Mouse (Mus musculus) bone marrow, adult 2 months (tissue): ENCODE measurements around the gene Ncaph2. TPM values are rescaled to one million over a fixed set of nuclear protein-coding genes. Genes with fewer than 3 reads are reported as not detected.

Experiments
- H3K27ac ChIP-seq: fragments of 200-500 bp; 2 replicates; pipeline ENCODE4 v1.5.1; 2012; ENCODE audit warnings: low read depth, mild to moderate bottlenecking, control low read depth, inconsistent platforms, low read length; ENCODE audit not compliant: control insufficient read depth, poor library complexity, insufficient read depth
- H3K4me1 ChIP-seq: fragments of 200-500 bp; 2 replicates; pipeline ENCODE4 v1.6.1; 2011; ENCODE audit warnings: low read length; ENCODE audit not compliant: control insufficient read depth, insufficient read depth
- H3K4me3 ChIP-seq: fragments of 200-500 bp; replicated peaks from 2 replicates; pipeline ENCODE3; 2011; ENCODE audit warnings: mild to moderate bottlenecking, low read depth, low read length, control low read depth; ENCODE audit not compliant: control insufficient read depth
- CTCF ChIP-seq: fragments of 200-500 bp; IDR thresholded peaks from 2 replicates; pipeline ENCODE4 v1.5.1; 2011; ENCODE audit warnings: low read length, control low read depth; ENCODE audit not compliant: control insufficient read depth, insufficient read depth
- POLR2A ChIP-seq: fragments of 200-500 bp; IDR thresholded peaks from 2 replicates; pipeline ENCODE4 v1.6.1; 2011; ENCODE audit warnings: low read depth, mild to moderate bottlenecking, control low read depth, low read length, borderline replicate concordance; ENCODE audit not compliant: control insufficient read depth
- WGBS: fragments of 180-500 bp; shearing (Covaris S2); methylation state at CpG from one replicate; pipeline ENCODE4 v1.1.7; 2018; 5-methylcytosine and 5-hydroxymethylcytosine counted together
- polyA plus RNA-seq: library from polyadenylated mRNA; stranded (reverse); fragments of >200 nt; gene quantifications from 2 replicates; pipeline ENCODE4 v1.2.4, GENCODE M21; 2011; ENCODE audit warnings: low replicate concordance; ENCODE audit not compliant: missing spikeins, insufficient read depth, insufficient read length

Ncaph2 gene
- polyA plus RNA-seq, 1 experiment: 191 TPM

DNA sequence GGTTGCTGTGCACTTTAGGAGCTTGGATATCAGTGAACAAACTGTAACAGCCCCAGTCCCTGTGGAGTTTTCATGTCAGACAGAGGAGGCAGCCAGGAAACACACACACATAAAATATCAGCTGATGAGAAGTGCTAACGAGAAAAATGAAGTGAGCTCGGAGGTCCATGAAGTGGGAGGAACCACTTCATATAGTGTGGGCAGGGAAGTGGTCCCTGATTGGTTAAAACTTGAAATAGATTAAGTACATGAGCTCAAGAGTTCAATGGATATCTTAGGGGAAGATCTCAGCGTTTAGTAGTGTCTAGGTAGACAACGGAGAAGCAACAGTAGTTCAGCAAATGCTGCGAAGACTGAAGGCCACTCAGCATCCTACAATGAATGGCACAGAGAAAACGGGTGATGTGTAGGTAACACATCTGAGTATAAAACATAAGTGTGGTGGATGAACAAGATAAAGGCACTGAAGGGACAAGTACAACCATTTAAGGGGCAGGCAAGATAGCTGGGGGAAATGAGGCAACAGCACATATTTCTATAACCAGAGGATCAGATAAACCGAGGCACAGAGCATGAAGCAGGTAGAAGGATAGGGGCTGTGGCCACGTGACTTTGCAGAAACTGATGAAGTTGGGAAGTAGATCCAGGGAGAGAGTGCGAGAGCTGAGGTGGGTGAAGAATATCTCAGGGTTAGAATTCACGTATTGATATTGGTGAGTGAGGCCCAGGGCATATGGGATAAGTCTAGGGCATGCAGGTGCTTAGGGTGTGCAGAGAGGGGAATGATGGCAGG, 49.5 kb downstream of the Ncaph2 start:
- Histone ChIP-seq H3K27ac (no peak overlapping the region), H3K4me3 (no peak overlapping the region), H3K4me1 (no peaks in the 10 kb centered on the region)
- WGBS: 70% methylated on average over 10 of the region's 10 CpGs
- no peak for TF ChIP-seq CTCF
- TF ChIP-seq POLR2A: no peak

DNA sequence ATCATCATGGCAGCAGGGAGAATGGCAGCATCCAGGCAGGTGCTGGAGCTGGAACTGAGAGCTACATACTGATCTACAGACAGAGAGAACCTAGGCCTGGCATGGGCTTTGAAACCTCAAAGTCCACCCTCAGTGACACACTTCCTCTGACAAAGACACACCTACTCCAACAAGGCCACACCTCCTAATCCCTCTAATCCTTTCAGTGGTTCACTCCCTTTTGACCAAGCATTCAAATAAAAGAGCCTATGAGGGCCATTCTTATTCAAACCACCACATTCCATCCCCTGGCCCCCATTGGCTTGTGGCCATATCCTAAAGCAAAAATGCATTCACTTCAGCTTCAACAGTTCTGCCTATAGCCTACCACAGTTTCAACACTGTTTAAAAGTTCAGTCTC, 51.2 kb downstream of the Ncaph2 start:
- Histone ChIP-seq H3K4me3 (no peak overlapping the region), H3K27ac (no peak overlapping the region), H3K4me1 (no peaks in the 10 kb centered on the region)
- TF ChIP-seq POLR2A: no peak
- no peak for TF ChIP-seq CTCF

DNA sequence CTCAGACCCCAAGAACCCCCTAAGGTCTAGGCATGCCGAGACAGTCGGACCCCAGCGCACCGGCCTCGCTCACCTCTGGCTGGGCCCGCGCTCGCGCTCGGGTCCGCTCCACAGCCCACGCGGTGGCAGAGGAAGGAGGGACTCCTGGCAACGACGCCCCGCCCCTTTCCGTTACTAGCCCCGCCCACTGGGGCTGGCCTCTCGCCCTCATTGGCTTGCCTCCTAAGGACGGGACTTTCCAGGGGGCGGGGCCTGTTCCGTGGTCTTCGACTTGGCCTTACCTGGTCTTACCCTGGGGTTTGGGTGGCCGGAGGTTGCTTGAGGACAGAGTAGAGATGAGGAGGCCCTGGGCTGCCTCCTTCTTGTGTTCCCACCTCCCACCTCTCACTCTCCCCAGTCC, 54.6 kb downstream of the Ncaph2 start, which contains the start of gene Syce3:
Gene Syce3 (minus strand): TSS at position 386 of the 400 bp plus-strand sequence.
- Histone ChIP-seq H3K4me3 (no peak within 1 kb of the TSS), H3K4me1 (no peaks in the 10 kb centered on the region), H3K27ac (no peak within 1 kb of the TSS)
- 85% methylated on average over 24 of the region's 24 CpGs for WGBS
- TF ChIP-seq CTCF: no peak
- no peak for TF ChIP-seq POLR2A

DNA sequence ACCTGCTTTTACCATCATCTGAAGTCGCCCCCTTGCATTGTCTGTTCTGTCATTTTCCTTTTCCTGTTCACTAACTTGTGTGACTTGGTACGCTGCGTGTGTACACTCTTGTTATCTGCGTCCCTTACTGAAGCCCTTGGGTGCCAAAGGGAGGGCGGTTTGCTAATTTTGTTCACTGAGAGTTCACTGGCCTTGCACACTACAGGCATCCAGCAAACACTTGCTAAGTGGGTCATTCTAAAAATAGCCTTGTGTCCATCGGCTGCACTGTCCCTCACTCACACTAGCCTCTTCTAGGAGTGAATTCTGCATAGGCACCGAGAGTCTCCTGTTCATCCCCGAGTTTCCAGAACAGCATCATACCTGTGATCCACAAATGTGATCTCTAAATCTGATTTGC, 59.8 kb downstream of the Ncaph2 start:
- Histone ChIP-seq H3K4me3 (no peak overlapping the region), H3K4me1 (no peaks in the 10 kb centered on the region), H3K27ac (no peak overlapping the region)
- TF ChIP-seq CTCF: no peak
- TF ChIP-seq POLR2A: no peak
- WGBS: 82% methylated on average over 8 of the region's 8 CpGs

DNA sequence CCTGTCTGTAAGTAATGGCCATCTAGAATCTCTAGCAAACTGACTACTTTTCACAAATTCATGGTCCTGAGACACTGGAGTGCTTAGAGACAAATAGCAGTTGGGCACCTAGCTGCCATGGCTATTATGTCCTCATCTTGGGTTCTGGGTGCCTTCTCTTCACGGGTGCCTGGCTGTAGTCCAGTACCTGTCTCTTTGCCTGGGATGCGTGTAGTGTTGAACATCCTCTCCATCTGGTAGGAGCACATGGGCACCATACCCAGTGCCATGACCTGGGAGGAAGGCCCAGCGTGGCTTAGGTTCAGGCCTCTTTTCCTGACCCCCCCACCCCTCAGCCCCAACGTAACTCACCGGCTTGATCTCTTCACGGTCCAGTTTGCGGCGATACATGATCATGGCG, 66.4 kb downstream of the Ncaph2 start:
- H3K4me3 ChIP-seq: no peak overlapping the region
- WGBS: 92% methylated on average over 9 of the region's 9 CpGs
- no peaks in the 10 kb centered on the region for H3K4me1 ChIP-seq
- TF ChIP-seq CTCF (no peak), POLR2A (no peak)
- no peak overlapping the region for H3K27ac ChIP-seq

Other genes with a start within 250 kb of the Ncaph2 start
- 10.0 and 31.9 TPM in 2 replicates for gene Tubgcp6, start 232.6 kb upstream of the Ncaph2 start, polyA plus RNA-seq
- 9.1 and 24.3 TPM in 2 replicates for gene Hdac10, start 227.0 kb upstream of the Ncaph2 start, polyA plus RNA-seq
- 6.1 and 14.6 TPM in 2 replicates for gene Mapk12, start 215.0 kb upstream of the Ncaph2 start, polyA plus RNA-seq
- gene Mapk11, start 206.1 kb upstream of the Ncaph2 start, polyA plus RNA-seq: 5.7 and 7.6 TPM in 2 replicates
- gene Plxnb2, start 174.9 kb upstream of the Ncaph2 start, polyA plus RNA-seq: 11.1 and 30.9 TPM in 2 replicates
- gene Dennd6b, start 159.2 kb upstream of the Ncaph2 start, polyA plus RNA-seq: 8.1 and 13.6 TPM in 2 replicates
- gene Ppp6r2, start 144.2 kb upstream of the Ncaph2 start, polyA plus RNA-seq: 42.6 and 54.0 TPM in 2 replicates
- 54.0 and 160 TPM in 2 replicates for gene Sbf1, start 40.4 kb upstream of the Ncaph2 start, polyA plus RNA-seq
- 2.7 TPM in 1 of 2 replicates, not detected in the other for gene Adm2, start 33.0 kb upstream of the Ncaph2 start, polyA plus RNA-seq
- 15.5 TPM in 1 of 2 replicates, not detected in the other for gene Miox, start 21.3 kb upstream of the Ncaph2 start, polyA plus RNA-seq
- 16.7 and 42.0 TPM in 2 replicates for gene Lmf2, start 60 bp upstream of the Ncaph2 start, polyA plus RNA-seq
- 3.5 and 7.7 TPM in 2 replicates for gene Sco2, start 18.1 kb downstream of the Ncaph2 start, polyA plus RNA-seq
- not detected in 2 replicates for gene Tymp, start 21.3 kb downstream of the Ncaph2 start, polyA plus RNA-seq
- gene Odf3b, start 23.6 kb downstream of the Ncaph2 start, polyA plus RNA-seq: 1.7 and 4.9 TPM in 2 replicates
- not detected in 2 replicates for gene Klhdc7b, start 29.2 kb downstream of the Ncaph2 start, polyA plus RNA-seq
- not detected in 2 replicates for gene Syce3, start 54.8 kb downstream of the Ncaph2 start, polyA plus RNA-seq
- gene Cpt1b, start 70.1 kb downstream of the Ncaph2 start, polyA plus RNA-seq: 4.3 and 4.7 TPM in 2 replicates
- gene C730034F03Rik, start 73.9 kb downstream of the Ncaph2 start, polyA plus RNA-seq: 1.5 TPM in 1 of 2 replicates, not detected in the other
- gene Gm44502, start 74.0 kb downstream of the Ncaph2 start, polyA plus RNA-seq: 1.9 and 5.4 TPM in 2 replicates
- 62.9 and 126 TPM in 2 replicates for gene Chkb, start 74.2 kb downstream of the Ncaph2 start, polyA plus RNA-seq
- not detected in 2 replicates for gene Mapk8ip2, start 98.2 kb downstream of the Ncaph2 start, polyA plus RNA-seq
- gene Arsa, start 121.7 kb downstream of the Ncaph2 start, polyA plus RNA-seq: 4.1 and 7.2 TPM in 2 replicates
- 19.5 and 23.6 TPM in 2 replicates for gene Shank3, start 143.9 kb downstream of the Ncaph2 start, polyA plus RNA-seq
- not detected in 2 replicates for gene Acr, start 212.6 kb downstream of the Ncaph2 start, polyA plus RNA-seq
- gene Rabl2, start 236.2 kb downstream of the Ncaph2 start, polyA plus RNA-seq: 2.3 and 2.4 TPM in 2 replicates